Mouse (Mus musculus) heart, embryonic 12.5 days (tissue): ENCODE measurements at regions not wholly inside any gene's neighbourhood (a gene's known extent, or its start where the extent isn't known, plus 50 kb on each side); places are given as distances from the start of the nearest gene placed in this dataset.

Experiments
- ATAC-seq: fragments of 200-750 bp; cut with Nextera tagmentation; 2 replicates; pipeline ENCODE4 v1.8.0; 2017; ENCODE audit warnings: moderate TSS enrichment, moderate library complexity; ENCODE audit not compliant: insufficient number of reproducible peaks, low FRiP score
- H3K27ac ChIP-seq: fragments of 300-500 bp; sonication (generic); 2 replicates; pipeline ENCODE4 v1.5.1; 2016; ENCODE audit warnings: mild to moderate bottlenecking, moderate library complexity; ENCODE audit not compliant: poor library complexity, severe bottlenecking
- H3K27me3 ChIP-seq: fragments of 300-500 bp; sonication (generic); replicated peaks from 2 replicates; pipeline ENCODE4 v1.6.1; 2016; ENCODE audit warnings: mild to moderate bottlenecking, moderate library complexity
- H3K36me3 ChIP-seq: fragments of 300-500 bp; sonication (generic); 2 replicates; pipeline ENCODE4 v1.6.1; 2016; ENCODE audit warnings: mild to moderate bottlenecking, moderate library complexity
- H3K4me1 ChIP-seq: fragments of 300-500 bp; sonication (generic); replicated peaks from 2 replicates; pipeline ENCODE4 v1.6.1; 2016; ENCODE audit warnings: mild to moderate bottlenecking
- H3K4me2 ChIP-seq: fragments of 300-500 bp; sonication (generic); 2 replicates; pipeline ENCODE4 v1.6.1; 2016; ENCODE audit warnings: mild to moderate bottlenecking, moderate library complexity
- H3K4me3 ChIP-seq: fragments of 300-500 bp; sonication (generic); 2 replicates; pipeline ENCODE4 v1.5.1; 2016; ENCODE audit warnings: mild to moderate bottlenecking
- H3K9ac ChIP-seq: fragments of 300-500 bp; sonication (generic); 2 replicates; pipeline ENCODE4 v1.6.1; 2016; ENCODE audit warnings: mild to moderate bottlenecking, moderate library complexity
- H3K9me3 ChIP-seq: fragments of 300-500 bp; sonication (generic); replicated peaks from 2 replicates; pipeline ENCODE4 v1.6.1; 2016; ENCODE audit warnings: mild to moderate bottlenecking, moderate library complexity
- WGBS: fragments of 180-500 bp; shearing (Covaris S2); methylation state at CpG from one replicate; pipeline ENCODE4 v1.1.7; 2016; 5-methylcytosine and 5-hydroxymethylcytosine counted together

DNA sequence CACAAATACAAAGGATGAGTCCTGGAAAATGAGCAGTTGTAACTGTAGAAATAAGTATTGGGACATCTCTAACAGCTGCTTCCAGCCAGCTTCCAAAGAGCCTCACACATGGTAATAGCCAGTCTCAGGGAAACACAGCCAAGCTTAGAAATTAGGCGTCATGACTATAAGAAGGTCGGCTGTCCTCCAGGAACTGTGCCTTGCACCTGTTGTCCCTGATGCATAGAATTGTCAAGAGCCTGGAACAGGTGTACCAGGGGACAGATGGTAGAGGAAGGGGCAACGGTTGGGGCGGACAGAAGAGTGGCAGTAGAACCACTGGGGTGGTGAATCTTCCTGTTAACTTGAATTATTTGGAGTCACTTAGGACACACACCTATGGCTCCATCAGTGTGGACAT, 162.1 kb downstream of the Trib2 start:
- no peaks in the 10 kb centered on the region for H3K9me3 ChIP-seq
- H3K4me2 ChIP-seq, result no peak overlapping the region
- no peak for ATAC-seq
- no peak overlapping the region for H3K4me3 ChIP-seq
- H3K27ac ChIP-seq, result no peak overlapping the region
- H3K9ac ChIP-seq, result no peak overlapping the region
- H3K36me3 ChIP-seq, result no peaks in the 10 kb centered on the region
- peaks cover 20% of the 10 kb centered on the region for H3K4me1 ChIP-seq
- 88% methylated on average over 4 of the region's 4 CpGs for WGBS
- no peaks in the 10 kb centered on the region for H3K27me3 ChIP-seq

DNA sequence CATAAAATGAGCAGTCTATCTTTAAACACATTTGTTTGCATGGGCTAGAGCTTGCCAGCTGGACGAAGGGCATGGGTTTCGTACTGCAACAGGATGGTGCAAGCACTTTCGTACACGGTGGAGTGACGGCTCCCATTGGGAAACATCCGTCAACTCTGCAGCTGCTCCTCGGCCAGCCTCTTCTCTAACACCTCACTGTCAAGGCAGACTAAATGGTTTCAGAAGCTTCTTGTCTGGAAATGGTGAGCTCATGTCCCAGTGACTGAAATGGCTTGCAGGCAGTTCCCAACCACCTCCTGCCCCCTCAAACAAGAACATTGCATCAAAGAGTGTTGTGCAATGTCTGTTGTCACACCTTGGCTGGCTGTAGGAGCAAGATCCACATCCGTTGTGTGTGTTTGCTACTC, 163.4 kb downstream of the Trib2 start:
- ATAC-seq, result no peak
- no peak overlapping the region for H3K27ac ChIP-seq
- no peaks in the 10 kb centered on the region for H3K9me3 ChIP-seq
- H3K4me1 ChIP-seq, result peaks cover 29% of the 10 kb centered on the region
- no peak overlapping the region for H3K9ac ChIP-seq
- no peak overlapping the region for H3K4me3 ChIP-seq
- H3K27me3 ChIP-seq, result no peaks in the 10 kb centered on the region
- 31% methylated on average over 8 of the region's 8 CpGs for WGBS
- no peaks in the 10 kb centered on the region for H3K36me3 ChIP-seq
- no peak overlapping the region for H3K4me2 ChIP-seq

DNA sequence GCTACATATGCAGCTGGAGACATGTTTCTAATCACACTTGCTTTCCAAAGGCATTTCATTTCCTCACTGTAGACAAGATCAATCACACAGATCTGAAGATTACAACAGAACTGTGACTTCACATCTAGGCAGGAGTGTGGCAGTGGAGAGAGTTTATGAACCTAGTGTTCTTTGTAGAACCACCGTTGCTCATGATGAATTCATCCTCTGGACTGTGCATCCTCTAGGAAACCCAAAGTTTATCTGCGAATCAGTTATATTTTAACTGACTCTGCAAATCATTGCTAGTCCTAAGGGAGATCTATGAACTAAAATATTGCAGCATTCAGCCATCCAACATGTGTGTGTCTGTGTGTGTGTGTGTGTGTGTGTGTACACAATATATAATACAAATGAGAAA, 165.4 kb downstream of the Trib2 start:
- H3K36me3 ChIP-seq, result no peaks in the 10 kb centered on the region
- ATAC-seq, result no peak
- H3K27me3 ChIP-seq, result no peaks in the 10 kb centered on the region
- no peak overlapping the region for H3K9ac ChIP-seq
- no peak overlapping the region for H3K27ac ChIP-seq
- H3K4me1 ChIP-seq, result peaks cover 24% of the 10 kb centered on the region; the same call in 1 of the 2 replicates
- 88% methylated on average over 2 of the region's 2 CpGs for WGBS
- no peak overlapping the region for H3K4me3 ChIP-seq
- H3K4me2 ChIP-seq, result no peak overlapping the region
- no peaks in the 10 kb centered on the region for H3K9me3 ChIP-seq

DNA sequence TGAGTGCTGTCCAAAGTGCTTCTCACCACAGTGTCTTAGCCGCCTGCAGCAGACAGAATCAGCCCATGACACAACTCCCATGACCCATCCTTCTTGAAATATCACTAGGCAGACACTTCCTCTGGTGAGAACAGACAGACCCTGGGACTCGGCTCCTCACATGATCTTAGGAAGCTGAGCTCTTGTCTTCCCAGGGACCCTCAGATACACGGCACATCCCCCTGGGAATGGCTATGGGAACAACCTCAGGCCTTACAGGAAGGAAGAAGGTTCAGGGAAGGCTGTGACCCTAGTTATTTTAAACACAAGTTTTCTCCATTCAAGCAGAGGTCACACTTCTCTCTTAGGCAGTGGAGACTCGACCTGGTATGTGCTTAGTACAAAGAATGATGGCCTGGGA, 166.8 kb downstream of the Trib2 start:
- ATAC-seq, result no peak
- Histone ChIP-seq H3K4me2 (no peak overlapping the region), H3K27ac (no peak overlapping the region), H3K4me3 (no peak overlapping the region), H3K27me3 (no peaks in the 10 kb centered on the region), H3K4me1 (peaks cover 24% of the 10 kb centered on the region; the same call in 1 of the 2 replicates), H3K9me3 (no peaks in the 10 kb centered on the region), H3K9ac (no peak overlapping the region), H3K36me3 (no peaks in the 10 kb centered on the region)
- 57% methylated on average over 4 of the region's 4 CpGs for WGBS

DNA sequence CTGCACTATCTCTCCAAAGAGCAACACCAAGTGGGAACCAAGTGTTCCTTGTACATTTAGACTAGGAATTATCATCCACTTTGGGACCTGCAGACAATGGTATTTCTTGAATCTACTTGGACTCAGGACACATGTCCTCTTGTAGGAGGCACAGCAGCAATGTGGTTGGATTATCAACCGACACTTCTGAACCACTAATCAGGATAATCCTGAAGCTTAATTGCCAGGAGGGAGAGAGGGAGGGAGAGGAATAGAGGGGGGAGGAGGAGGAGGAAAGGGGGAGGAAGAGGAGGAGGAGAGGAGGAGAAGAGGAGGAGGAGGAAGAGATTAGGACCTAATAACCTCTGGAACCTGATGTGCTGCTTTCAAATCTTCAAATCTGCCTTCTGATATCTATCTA, 167.5 kb downstream of the Trib2 start:
- no peak overlapping the region for H3K27ac ChIP-seq
- no peak for ATAC-seq

DNA sequence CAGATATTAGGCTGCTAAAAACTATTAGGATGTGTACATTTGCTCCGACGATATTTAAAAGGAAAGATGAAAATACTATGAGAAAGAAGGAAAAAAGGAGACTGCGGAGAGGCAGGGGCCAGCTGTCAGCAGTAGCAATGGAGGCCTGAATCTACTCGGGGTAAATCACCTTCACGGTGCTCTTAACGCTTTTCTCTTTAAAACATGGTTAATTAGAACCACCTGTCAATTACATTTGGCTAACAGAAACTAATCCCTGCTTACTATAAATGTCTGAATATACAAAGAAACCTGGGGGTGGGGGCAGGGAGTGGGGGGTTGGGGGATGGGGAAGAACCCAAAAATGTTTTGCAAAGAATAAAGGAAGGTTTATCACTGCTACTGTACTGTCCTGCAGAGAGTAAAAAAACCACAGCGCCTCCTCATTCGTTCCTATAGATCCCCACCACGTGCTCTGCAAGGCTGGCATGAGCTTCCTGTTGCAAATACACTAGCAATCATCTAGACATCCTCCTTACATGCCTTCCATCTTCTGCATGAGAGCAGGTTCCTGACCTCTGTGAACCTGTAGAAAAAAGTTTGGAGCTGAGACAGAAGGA, 172.5 kb downstream of the Trib2 start:
- Histone ChIP-seq H3K27me3 (no peaks in the 10 kb centered on the region), H3K36me3 (no peaks in the 10 kb centered on the region), H3K9ac (no peak overlapping the region), H3K4me3 (no peak overlapping the region), H3K4me1 (peaks cover 19% of the 10 kb centered on the region; the same call in 1 of the 2 replicates), H3K9me3 (no peaks in the 10 kb centered on the region), H3K4me2 (no peak overlapping the region), H3K27ac (no peak overlapping the region)
- no peak for ATAC-seq
- WGBS, result 64% methylated on average over 9 of the region's 9 CpGs

More for the DNA sequence above, 167.5 kb downstream of the Trib2 start:
- WGBS, result 53% methylated on average over 1 of the region's 1 CpGs
- no peak overlapping the region for H3K4me2 ChIP-seq
- H3K4me1 ChIP-seq, result peaks cover 24% of the 10 kb centered on the region; the same call in 1 of the 2 replicates
- H3K27me3 ChIP-seq, result no peaks in the 10 kb centered on the region
- no peak overlapping the region for H3K9ac ChIP-seq
- H3K36me3 ChIP-seq, result no peaks in the 10 kb centered on the region
- no peak overlapping the region for H3K4me3 ChIP-seq
- no peaks in the 10 kb centered on the region for H3K9me3 ChIP-seq

DNA sequence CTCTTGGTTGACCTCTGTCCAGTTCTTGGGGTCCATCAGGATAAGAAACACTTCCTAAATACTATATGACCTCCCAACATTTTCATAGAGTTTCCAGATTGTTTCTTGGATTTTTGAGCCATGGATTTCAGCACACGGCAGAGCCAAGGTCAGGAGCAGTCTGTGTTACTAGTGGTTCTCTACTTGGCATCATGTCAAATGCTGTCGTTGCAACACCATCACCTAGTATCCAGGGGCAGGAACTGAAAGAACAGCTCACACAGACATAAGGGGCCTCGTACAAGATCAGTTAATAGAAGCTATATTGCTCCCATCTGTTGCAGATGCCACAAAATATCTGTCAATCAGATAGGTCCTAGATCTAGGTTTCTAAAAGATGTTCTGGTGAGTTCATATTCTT, 173.1 kb downstream of the Trib2 start:
- Histone ChIP-seq H3K27me3 (no peaks in the 10 kb centered on the region), H3K4me1 (peaks cover 15% of the 10 kb centered on the region; the same call in 1 of the 2 replicates), H3K27ac (no peak overlapping the region), H3K4me3 (no peak overlapping the region), H3K9ac (no peak overlapping the region), H3K9me3 (no peaks in the 10 kb centered on the region), H3K36me3 (no peaks in the 10 kb centered on the region), H3K4me2 (no peak overlapping the region)
- WGBS, result 25% methylated on average over 3 of the region's 3 CpGs
- no peak for ATAC-seq

DNA sequence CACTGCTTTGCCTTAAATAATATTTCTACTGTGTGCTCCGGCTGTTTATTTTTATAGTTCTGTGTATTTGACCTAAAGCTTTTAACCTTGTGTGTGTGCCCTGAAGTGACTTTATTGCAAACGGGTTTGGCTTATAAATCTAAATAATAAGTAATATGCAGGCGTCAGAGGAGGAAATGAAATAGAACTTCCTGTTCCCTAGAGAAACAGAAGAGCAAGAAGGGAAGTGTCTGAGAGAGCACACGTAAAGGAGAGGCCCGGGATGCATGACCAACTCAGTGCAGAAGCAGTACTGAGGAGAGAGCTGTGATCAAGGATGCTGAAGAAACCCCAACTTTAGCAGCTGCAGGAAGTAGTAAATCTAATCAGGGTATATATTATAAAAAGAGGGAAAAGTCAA, 176.4 kb downstream of the Trib2 start:
- Histone ChIP-seq H3K4me2 (no peak overlapping the region), H3K9ac (no peak overlapping the region), H3K4me1 (peaks cover 7% of the 10 kb centered on the region; the same call in 1 of the 2 replicates), H3K27ac (no peak overlapping the region), H3K4me3 (no peak overlapping the region), H3K9me3 (no peaks in the 10 kb centered on the region), H3K36me3 (no peaks in the 10 kb centered on the region), H3K27me3 (no peaks in the 10 kb centered on the region)
- no peak for ATAC-seq
- WGBS, result 71% methylated on average over 5 of the region's 5 CpGs

DNA sequence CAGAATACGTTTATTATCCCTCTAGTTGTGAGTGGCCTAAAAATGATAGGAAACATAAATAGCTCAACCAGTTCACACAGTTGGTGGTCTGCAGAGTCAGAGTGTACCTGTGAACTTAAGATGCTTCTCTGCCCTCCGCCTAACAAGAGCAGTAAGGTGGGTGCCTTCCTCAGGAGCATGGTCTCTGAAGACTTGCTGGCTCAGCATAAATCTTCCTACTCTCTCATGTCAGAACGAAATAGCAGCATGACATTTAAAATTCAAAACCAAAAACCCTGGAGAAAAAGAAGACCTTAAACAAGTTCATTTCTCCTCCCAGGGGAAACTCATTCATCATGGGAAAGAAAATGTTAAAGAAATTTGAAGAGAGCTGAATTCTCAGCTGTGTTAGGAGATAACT, 186.8 kb downstream of the Trib2 start:
- WGBS, result 70% methylated on average over 3 of the region's 3 CpGs
- Histone ChIP-seq H3K4me3 (no peak overlapping the region), H3K27ac (no peak overlapping the region), H3K4me1 (no peaks in the 10 kb centered on the region), H3K4me2 (no peak overlapping the region), H3K9me3 (no peaks in the 10 kb centered on the region), H3K9ac (no peak overlapping the region), H3K27me3 (no peaks in the 10 kb centered on the region), H3K36me3 (no peaks in the 10 kb centered on the region)
- ATAC-seq, result no peak

DNA sequence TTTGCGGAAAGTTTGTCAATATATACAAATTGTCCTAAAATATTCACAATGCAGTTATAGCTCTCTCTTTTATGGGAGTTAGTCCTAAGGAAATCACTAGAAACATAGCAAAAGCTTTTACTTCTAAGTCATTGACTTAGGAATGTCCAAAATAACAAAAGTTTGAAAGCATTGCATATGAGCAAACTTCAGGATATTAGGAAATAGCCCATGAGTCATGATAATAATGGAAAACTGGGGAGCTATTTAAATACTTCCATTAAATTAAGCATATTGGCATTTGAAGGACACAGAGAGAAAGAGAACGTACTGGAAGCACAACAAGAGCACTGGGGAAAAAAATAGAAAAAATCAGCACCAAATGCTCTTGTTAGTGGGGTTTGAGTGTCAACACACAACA, 197.2 kb downstream of the Trib2 start:
- no peaks in the 10 kb centered on the region for H3K27me3 ChIP-seq
- no peaks in the 10 kb centered on the region for H3K9me3 ChIP-seq
- no peak overlapping the region for H3K4me3 ChIP-seq
- H3K27ac ChIP-seq, result no peak overlapping the region
- no peak for ATAC-seq
- H3K9ac ChIP-seq, result no peak overlapping the region
- H3K4me2 ChIP-seq, result no peak overlapping the region
- 0 out of 2 replicates have a peak, but pooled peaks cover 7% of the 10 kb centered on the region for H3K4me1 ChIP-seq
- H3K36me3 ChIP-seq, result no peaks in the 10 kb centered on the region
- WGBS, result 85% methylated on average over 2 of the region's 2 CpGs

DNA sequence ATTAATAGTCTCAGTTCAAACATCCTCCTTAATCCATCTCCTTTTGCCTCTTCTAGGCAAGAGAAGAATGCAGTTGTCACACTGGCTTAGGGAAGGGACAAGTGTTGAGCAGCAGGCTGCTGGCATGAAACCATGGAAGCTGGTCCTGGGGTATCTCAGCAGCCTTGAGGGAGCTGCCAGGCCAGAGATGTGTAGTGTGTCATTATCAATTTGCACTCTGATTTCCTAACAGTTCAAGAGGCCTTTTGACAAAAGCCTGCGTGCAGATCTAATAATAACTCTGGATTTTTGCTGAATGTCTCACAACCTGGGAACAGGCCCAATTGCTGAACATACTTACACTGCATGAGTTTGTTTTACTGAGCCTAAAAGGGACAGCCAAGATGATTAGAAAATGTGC, 199.4 kb downstream of the Trib2 start:
- 5% methylated on average over 1 of the region's 1 CpGs for WGBS
- Histone ChIP-seq H3K27ac (peak overlapping the region; percentile 50), H3K4me3 (no peak overlapping the region), H3K9me3 (no peaks in the 10 kb centered on the region), H3K27me3 (no peaks in the 10 kb centered on the region), H3K4me2 (no peak overlapping the region), H3K36me3 (no peaks in the 10 kb centered on the region), H3K4me1 (0 out of 2 replicates have a peak, but pooled peaks cover 11% of the 10 kb centered on the region), H3K9ac (no peak overlapping the region)
- peak; percentile 77 for ATAC-seq
